Mouse (Mus musculus) lung, postnatal 25 days (tissue): Measurements from ENCODE around the gene Vrk3.
"Not testable (repeated sequence)": the region's sequence is repeated elsewhere in the genome, so short reads cannot be mapped to it uniquely, and the experiment has no call there.

ENCODE experiments used
- DNase-seq: peaks from one replicate; pipeline ENCODE4 v3.0.0; 2022; ENCODE audit warnings: low spot score

Vrk3 gene

DNA sequence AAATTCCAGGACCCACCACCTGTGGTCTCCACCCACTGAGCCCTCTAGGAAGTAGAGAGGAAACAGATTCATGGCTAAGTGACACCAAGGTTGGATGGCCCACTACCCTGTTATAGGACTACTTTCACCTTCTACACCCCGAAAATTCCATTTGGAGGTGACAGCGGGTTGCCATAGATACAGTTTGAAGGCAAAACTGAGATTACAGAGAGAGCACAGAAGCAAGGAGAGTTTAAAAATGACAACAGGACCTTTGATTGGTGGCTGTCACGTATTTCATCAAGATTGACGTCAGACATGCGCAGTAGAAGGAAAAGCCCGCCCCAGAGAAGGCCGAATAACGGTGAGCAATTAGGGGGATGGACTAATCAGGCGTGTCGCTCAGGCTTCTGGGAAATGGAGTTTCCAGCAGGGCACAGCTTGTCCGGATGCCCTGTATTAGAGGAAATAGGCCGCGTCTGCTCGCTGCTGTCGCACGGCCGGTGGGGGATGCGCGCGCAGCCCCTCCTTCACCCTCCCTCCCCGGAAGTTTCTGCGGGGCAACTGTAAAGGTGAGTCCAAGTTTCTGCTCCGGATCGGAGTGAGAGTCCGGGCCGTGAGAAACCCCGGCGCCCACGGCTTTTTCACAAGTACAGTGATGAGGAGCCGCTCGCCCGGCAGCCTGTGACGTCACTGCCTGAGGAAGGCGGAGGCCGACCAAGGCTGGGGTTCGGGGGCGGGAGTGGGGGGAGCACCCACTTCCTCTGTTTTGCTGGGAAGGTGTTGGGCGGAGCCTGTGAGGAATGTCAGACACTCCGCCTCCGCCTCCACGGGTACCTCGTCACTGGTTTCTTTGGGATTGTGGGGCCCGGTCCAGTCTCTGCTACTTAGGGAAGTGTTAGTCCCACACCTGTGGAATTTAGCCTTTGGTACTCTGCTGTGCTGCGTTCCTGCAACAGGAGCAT lies at the start of gene Vrk3:
Gene Vrk3 (plus strand): TSS at position 313 of the 944 bp plus-strand sequence.
- peak; percentile 98 for DNase-seq

DNA sequence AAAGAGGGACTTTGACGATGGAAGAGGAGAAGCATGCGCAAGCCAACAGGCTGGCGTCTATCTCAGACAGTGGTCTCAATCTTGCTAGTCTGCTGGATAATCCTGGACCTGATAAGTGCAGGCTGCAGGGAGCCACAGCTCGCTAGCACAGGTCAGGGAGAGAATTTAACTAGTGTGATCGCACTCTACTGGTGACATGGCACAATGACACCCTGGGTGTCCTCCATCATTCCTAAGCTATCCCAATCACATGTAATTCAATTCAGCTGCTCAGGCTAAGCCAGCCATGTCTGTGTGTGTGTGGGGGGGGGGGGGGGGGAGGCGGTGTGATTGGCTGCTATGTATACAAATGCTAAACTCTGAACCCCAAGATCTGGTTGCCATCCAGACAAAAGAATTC lies 46.3 kb upstream of the Vrk3 start:
- peak; percentile 59 for DNase-seq

DNA sequence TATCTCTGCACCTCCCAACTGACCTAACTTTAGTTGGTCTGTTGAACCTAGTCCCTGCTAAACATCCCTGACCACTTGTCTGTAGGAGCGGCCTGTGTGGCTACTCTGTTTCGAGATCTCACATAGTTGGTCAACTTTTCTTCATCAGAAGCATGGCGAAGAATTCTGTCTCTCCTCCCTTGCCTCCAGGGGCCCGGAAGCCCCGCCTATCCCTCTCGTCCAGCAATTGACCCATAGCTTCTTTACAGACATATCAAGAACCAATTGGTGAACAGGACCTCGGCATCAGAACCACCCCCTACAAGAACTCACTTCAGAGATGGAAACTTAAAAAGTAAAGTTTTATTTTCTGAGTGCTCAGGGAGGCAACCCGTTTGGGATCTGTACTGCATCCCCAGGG lies 45.2 kb upstream of the Vrk3 start:
- DNase-seq = no peak

DNA sequence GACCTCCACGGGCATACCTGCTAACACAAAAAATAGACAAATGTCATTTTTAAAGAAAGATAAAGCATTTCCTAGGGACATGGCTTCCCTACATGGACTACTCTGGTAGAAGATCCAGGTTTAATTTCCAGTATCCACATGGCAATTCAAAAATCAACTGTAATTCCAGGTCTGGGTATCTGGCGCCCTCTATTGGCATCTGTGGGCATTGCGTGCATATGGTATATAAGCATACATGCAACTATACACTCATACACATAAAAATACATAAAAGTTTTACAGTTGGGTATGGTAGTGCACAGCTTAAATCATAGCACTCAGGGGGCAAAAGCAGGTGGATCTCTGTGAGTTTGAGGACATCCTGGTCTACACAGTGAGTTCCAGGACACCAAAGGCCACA lies 43.9 kb upstream of the Vrk3 start:
- DNase-seq = peak; percentile 47

DNA sequence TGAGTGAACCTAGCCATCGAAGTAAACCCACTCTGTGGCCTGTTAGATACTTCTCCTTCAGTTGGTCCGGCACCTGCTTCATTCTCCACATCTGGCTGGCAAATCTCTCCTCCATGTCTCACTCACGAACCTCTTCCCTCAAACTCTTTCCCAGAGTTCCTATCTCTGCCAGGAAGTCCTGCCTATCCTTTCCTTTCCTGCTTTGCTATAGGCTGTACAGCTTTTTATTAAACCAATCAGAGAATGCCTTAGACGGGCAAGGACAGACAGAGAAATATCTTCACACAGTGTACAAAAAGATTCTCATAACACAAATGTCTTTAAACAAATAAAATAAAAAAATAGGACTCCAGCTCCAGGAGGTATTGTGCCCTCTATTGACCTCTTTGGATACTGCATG lies 43.1 kb upstream of the Vrk3 start:
- DNase-seq = no peak

DNA sequence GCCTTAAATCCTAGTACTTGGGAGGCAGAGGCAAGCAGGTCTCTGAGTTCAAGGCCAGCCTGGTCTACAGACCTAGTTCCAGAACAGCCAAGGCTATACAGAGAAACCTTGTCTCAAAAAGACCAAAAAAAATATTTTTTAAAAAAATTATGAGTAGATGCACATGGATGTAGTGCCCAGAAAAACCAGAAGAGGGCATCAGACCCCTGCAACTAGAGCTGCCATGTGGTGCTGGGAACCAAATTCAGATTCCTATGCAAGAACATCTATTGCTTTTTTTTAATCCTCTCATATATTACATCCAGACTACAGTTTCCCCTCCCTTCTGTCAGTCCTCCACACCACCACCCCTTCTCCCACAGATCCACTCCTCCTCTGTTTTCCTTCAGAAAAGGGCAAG lies 41.9 kb upstream of the Vrk3 start:
- no peak for DNase-seq

DNA sequence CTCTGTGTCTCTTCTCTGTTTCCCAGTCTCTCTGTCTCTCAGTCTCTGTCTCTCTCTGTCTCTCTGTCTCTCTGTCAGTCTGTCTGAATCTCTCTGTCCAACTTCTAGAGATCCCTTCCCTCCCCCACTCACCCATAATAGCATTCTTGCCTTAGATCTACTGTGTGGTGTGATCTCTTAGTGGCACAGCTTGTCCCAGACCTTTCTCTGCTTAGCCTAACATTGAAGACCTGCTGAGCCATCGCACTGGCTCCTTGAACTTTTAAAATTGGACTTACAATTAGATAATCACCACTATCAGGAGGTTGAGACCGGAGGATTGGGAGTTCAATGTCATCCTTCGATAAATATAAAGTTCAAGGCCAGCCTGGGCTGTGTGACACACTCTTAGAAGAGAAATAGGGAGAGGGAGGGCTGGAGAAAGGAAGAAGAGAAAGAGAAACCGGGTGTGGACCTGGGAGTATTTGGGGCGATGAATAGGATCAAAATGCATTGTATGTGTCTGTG lies 41.0 kb upstream of the Vrk3 start:
- DNase-seq = no peak

DNA sequence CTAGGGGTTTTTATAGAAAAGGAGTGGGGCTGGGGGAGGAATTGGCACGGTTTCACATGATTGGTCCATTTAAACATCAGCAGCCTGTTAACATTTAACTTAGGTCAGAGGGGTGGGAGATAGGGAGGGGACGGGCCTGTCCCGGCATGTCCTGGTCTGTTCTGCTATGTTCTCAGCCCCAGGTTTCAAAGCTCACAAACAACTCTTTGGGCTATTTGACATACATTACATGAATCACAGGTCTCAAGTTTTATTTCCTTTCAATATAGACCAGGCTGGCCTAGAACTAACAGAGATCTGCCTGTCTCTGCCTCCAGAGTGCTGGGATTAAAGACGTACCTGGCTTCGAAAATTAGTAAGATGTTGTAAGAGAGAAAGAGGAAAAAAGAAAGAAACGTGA lies 40.1 kb upstream of the Vrk3 start:
- not testable (repeated sequence) for DNase-seq

DNA sequence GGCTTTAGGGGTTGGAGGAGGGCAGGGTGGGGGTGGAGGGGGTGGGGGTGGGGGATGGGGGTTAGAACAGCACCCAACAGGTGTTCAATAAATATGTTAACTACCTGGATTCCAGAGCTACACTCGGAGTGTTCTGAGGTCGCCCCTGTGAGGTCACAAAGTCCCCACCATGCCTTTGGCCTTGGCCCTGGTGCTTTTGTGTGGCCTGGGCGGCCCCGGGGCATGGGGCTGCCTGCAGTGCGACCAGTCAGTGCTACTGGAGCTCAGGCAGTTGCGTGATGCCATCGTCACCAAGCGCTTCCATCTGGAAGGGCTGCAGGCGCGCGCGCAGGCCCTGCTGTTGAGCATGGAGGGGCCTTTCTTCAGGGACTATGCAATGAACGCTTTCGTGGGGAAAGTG lies 39.6 kb upstream of the Vrk3 start, which contains the start of gene Izumo2:
Gene Izumo2 (plus strand): TSS at position 169 of the 400 bp plus-strand sequence.
- DNase-seq = no peak

DNA sequence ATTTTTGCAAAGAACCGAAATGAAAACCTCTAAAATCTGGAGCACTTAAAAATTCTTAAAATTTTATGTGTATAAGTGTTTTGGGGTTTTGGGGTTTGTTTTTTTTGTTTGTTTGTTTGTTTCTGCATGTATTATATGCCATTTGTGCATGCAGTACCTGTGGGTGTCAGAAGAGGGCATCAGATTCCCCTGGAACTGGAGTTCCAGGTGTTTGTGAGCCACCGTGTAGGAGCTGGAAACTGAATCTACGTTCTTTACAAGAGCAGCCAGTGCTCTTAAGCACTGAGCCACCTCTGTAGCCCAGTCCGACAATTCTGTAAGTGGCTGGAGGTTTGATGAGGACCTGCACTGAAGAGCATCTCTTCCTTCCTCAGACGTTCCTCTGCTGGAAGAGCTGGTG lies 38.3 kb upstream of the Vrk3 start:
- no peak for DNase-seq

DNA sequence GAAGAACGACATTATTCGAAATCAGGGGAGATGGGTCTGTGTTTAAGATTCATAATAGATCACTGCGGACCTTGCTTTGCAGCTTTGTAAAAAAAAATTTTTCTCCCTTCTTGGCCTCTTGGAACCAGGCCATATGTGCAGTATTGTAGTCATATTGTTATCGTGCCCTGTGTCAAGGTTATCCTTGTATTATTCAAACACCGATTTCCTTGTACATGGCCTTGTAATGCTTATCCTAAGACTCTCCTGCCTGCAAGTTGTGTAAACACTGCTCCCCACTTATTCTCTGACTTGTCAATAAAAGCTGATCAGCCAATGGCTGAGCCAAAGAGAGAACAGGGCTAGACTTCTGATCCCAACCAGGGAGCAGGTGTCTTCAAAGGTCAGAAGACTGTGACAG lies 26.2 kb upstream of the Vrk3 start:
- no peak for DNase-seq

DNA sequence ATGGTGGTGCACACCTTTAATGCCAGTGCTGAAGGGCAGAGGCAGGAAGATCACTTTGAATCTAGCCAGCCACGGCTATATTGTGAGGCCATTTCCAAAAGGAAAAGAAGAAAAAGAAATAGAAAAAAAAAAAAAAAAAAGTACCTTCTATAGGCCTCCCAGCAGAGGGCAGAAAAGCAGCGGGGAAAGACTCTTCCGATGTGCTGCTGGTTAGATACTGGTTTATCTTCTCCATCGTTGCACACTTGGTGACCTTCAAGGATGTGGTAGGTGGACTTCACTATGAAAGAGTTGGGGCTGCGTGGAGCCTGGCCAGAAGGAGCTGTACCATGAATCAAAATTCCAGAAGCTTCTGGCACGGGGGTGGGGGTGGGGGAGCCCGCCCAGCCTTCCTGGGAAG lies 23.9 kb upstream of the Vrk3 start:
- DNase-seq = no peak

DNA sequence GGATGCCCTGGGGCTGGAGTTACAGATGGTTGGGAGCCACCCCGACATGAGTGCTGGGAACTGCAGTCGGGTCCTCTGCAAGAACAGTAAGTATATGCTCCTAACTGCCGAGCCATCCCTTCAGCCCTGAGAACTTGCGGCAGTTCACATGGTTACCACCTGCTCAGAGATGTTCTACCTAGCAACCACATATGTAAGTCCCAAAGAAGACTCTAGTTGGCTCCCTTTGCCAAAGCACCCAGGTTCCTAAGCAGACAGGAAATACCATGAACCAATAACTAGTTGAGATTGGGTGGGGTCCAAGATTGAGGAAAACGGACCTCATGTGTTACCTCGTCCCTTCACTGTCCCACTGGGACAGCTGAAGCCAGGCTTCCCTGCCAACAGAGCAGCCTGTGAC lies 21.9 kb upstream of the Vrk3 start:
- peak; percentile 38 for DNase-seq

DNA sequence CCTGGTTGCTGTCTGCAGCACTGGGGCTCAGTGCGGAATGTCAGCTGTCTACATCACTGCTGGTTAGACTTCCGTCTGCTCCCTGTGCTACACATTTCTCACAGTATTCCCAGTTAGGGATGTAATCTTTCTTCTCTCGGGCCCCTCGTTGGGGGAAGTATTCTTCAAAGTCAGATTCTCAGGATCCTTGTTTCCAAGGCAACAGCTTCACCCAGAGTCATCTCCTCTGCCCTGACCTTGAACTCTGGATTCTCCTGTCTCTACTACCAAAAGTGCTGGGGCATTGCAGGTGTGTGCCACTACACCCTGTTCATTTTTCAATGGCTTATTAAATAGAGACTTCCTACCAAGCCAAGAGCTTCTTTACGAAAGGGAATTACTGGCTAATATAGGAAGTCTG lies 21.1 kb upstream of the Vrk3 start:
- no peak for DNase-seq

DNA sequence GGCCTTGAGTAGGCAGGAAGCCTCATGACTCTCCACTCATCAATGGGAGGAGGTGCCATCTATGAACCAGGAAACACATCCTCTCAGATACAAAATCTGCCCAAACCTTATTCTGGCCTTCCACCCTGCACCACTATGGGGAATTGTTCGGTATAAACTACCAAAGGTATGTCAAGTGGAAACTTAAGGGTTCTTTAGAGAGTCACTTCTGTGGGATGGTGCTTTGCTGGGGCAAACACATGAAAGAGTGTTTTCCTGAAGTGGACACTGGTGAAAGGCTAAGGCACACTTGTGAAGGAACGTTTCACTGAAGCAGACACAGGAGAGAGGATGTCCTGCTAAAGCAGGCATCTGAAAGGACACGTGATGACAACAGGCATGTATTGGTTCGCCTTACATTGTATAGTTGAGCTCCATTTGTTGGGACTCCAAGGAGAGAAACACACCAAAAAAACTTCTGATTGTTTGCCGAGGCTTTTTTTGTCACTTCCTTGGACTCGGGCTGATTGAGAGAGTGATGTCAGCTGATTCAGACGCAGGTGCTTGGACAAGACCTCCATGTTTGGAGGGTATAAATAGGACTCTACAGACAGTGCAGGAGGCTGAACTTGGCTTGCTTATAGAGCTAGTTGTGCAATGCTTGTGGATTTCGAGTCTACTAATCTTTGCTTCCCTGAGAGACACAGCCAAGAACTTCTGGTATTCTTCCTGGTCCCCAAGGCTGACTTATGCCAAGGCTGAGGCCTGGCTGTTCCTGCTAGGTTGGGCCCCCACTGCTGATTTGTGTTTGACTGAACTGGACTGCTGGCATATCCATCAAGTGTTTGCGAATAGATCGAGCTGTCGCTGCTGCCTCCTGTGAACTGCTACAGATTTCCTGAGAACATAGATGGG lies 19.9 kb upstream of the Vrk3 start:
- peak; percentile 74 for DNase-seq

DNA sequence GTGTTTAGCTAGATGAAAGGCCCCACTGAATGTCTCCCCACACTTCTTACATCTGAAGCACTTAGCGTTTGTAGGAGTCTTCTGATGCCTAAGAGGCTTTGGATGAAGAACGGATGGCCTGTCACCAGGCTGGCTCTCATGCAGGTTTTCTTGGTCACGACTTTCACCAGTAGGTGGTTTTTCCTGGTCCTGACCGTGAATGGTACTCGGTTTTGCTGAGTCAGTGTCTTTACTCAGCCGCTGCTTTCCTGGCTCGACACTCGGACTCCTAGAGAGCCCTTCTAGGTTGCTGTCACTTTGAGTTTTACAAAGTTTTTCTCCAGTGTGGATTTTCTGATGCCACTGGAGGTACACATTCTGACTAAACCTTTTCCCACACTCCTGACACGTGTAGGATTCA lies 14.5 kb upstream of the Vrk3 start:
- no peak for DNase-seq

DNA sequence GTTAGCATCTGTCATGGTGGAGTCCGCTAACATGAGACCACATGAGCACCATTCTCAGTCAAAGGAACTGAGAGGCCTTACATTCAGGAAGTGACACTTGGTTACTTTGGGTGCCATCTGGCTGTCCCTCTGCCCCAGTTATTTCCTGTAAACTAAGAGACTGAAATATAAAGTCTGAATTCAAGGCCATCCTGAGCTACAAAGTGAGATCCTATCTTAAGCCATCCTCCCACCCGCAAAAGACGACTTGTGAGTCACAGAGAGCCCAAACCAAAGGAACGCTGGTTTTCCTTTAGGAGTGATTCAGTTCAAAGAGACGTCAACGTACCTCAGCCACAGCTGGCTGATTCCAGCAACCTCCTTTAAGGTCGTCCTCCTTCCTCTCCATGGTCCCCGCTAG lies 6.9 kb upstream of the Vrk3 start:
- DNase-seq = no peak

DNA sequence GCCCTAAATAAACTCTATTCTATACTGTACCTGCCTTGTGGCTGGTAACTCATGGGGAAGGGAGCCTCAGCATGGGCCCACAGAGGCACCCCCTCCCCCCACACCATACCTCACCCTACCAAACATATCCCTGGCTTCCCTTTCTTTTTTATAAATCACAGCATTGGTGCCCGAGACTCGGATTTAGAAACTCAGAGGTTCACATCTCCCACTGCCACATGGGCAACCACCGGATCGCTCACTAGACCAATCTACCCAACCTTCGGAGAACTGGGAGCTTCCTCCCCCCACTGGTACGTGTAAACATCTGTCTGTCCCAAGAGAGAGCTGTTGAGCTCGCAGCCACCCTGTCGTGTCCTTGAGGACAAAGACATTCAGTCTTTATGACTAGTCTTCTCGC lies 3.9 kb upstream of the Vrk3 start:
- DNase-seq = no peak

DNA sequence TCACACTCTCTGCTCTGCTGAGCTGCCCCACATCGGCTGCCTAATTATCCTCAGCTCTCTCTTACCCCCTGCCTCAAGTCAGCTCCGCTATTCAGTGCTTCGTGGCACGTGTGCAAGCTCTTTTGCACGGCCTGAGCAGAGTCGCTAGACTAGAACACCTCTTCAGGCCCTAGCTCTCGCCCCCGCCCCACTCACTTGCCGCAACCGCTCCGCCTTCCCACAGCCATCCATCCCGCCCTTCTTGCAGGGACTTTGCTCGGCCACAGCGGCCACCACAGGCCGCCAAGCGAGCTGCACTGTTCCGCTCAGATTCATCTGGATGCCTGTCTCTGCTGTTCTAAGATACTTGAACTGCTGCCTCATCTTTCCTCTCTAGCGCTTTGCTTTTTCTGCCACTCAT lies 3.1 kb upstream of the Vrk3 start:
- peak; percentile 80 for DNase-seq

DNA sequence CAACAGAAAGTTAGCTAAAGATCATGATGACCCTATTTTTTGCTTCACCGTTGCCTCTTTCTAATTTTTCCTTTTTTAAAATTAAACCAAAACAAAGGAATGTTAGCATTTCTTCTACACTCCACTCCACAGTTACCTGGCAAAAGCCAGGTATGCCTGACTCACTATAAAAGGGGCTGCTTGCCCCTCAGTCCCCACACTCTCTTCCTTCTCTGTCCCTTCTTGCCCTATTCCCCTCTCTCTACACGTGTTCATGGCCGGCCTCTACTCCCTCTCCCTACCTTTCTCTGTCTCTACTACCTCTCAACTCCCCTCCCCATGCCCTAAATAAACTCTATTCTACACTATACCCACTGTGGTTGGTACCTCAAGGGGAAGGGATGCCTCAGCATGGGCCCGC lies 1.1 kb upstream of the Vrk3 start:
- DNase-seq = no peak

DNA sequence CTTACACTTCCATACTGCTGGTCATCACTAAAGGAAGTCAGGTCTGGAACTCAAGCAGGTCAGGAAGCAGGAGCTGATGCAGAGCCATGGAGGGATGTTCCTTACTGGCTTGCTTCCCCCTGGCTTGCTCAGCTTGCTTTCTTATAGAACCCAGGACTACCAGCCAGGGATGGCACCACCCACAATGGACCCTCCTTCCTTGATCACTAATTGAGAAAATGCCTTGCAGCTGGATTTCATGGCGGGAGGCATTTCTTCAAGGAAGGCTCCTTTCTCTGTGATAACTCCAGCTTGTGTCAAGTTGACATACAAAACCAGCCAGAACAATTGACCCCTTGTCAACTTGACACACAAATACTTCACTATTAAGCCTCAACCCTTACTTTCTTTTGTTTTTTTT lies 2.7 kb downstream of the Vrk3 start, which contains the start of gene Zfp473:
Gene Zfp473 (minus strand): TSS at position 101 of the 400 bp plus-strand sequence.
- not testable (repeated sequence) for DNase-seq

DNA sequence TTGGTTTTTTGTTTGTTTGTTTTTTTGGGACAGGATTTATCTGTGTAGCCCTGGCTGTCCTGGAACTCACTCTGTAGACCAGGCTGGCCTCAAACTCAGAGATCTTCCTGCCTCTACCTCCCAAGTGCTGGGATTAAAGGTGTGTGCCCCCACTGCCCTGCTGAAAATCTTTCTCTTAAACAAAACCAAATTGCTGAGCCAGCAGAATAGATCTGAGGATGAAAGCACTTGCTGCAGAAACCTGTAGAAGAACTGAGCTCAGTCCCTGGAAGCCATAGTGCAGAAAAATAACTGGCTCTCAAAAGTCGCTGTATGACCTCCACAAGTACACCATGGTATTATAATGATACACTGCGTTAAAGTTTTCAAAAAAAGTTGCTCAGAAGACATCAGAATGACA lies 9.0 kb downstream of the Vrk3 start:
- DNase-seq = no peak

DNA sequence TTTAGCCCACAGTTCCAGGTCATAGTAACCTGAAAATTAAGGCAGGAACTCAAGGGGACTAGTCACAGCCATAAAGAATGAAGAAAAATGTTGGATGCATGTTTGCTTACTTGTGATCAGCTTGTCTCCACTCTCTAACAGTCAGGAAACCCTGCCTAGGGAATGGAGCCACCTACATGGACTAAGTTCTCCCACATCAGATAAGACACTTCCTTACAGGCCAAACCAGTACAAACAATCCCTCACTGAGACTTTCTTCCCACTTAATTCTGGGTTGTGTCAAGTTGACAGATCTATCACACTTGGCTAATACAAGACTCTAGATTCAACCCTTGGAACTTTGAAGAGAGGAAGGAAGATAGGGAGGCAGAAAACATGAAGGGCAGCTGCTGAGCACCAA lies 12.2 kb downstream of the Vrk3 start:
- DNase-seq = no peak
